Mouse (Mus musculus) right cerebral cortex, postnatal 10 days (tissue): ENCODE results near the gene Csrp1.

Experiments used
- DNase-seq, 2 experiments: peaks; one replicate each; pipeline ENCODE4 v3.0.0; 2021; ENCODE audit warnings: low spot score in 2 of 2

Gene Csrp1

GRCm38 (mm10) chr1:135719983-135720382, at the start of gene Csrp1:
Gene Csrp1, plus strand, starts transcription at chr1:135720061.
- DNase-seq: no peak

DNA sequence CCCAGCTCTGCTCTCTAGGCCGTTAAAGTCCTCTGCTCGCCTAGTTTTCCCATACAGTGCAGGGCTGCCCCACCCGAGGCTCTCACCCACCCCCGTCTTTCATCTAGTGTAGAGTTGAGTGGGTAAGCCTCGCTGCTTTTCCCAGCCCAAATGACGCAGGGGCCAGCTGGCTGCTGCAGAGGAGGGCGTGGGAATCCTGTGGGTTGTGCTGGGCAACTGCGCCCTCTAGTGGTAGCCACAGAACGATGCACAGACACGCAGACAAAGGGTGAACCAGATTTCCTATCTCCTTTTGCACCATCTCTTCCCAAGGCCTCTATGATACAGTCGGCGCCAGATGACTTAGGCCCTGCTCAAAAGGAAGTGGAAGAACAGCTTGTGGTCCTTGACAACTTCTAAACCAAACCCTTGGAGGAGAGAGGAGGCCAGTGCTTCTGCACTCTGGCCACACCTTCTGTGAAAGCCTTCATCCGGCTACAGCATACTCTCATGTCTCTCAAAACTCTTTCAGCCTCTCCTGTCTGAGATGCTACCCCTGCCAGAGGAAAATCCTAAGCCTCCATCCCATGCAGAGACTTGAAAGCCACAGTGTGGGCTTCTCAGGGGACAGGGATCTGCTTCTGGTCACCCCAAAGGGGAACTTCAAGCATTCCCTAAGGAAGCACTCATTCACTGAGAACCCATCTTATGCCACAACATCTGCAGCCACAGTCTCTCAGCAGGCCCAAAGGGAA, 49.3 kb upstream of the Csrp1 start:
- DNase-seq: peak; percentile 94

DNA sequence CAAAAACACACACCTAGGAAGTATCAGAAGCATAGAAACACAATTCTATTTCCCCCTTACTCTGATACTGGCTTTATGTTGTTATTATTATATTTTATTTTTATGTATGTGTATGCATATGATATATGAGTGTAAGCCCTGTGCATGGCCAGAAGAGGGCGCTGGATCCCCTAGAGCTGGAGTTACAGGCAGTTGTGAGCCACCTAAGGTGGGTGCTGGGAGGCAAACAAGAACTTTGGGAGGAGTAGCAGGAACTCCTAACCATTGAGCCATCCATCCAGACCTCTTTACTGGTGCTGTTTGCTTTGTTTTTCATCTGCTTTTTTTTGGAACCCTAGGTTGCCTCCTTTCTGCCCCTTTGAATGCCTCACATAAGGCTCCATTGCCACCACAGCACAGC, 48.5 kb upstream of the Csrp1 start:
- no peak for DNase-seq

DNA sequence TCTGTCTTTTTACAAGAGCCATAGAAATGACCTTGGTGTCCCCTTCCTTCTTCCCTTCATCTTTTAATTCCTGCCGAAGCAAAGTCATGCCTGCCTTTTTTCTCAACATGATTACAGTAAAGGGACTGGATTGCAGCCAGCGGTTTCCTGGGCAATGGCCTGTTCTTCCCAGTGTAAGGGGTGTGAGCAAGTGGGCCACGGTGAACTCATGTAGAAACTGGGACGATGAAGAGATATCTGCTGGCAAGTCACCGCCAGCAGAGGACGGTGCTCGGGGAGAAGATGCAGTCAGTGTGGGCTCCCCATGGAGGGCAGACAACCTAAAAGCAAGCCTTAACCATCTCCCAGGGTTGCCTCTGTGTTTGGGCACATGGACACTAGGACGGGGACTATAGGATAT, 47.9 kb upstream of the Csrp1 start:
- DNase-seq: peak in 1 of 2 experiments; percentile 57

GRCm38 (mm10) chr1:135672374-135672773, 47.5 kb upstream of the Csrp1 start:
- DNase-seq: no peak

GRCm38 (mm10) chr1:135673423-135673822, 46.4 kb upstream of the Csrp1 start:
- DNase-seq: no peak

- no peak for DNase-seq
Measured at GRCm38 (mm10) chr1:135675449-135676129, 44.3 kb upstream of the Csrp1 start.

- DNase-seq: no peak
Measured at GRCm38 (mm10) chr1:135676247-135676646, 43.6 kb upstream of the Csrp1 start.

DNA sequence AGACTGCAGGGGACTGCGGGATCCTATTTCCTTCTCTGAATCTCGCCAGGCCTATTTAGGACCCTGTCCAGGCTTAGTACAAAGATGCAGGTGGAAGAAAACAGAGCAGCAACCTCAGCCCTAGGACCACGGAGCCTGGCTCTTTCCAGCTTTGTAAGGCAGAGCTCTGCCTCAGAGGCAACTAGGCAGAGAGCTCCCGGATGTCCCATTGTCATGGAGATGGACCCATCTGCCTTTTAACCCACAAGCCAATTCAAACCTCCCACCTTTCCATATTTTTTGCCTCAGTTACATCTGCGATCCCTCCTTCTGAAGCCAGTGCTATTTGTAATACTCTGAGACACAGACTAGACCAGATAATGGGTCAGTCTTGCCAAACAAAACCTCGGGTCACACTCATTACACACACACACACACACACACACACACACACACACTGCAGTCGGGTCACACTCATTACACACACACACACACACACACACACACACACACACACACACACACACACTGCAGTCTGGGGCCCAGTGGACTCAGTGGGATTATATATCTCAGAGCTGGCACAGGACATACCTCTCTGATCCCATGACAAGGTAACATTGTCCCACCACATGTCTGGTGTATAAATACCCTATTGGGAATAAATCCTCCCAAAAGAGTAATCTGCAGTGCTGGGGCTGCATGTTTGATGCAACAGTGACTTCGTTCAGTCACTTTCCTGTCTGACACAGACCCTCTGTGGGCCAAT, 42.8 kb upstream of the Csrp1 start:
- DNase-seq: no peak

- DNase-seq: no peak
Measured at GRCm38 (mm10) chr1:135678145-135678544, 41.7 kb upstream of the Csrp1 start.

DNA sequence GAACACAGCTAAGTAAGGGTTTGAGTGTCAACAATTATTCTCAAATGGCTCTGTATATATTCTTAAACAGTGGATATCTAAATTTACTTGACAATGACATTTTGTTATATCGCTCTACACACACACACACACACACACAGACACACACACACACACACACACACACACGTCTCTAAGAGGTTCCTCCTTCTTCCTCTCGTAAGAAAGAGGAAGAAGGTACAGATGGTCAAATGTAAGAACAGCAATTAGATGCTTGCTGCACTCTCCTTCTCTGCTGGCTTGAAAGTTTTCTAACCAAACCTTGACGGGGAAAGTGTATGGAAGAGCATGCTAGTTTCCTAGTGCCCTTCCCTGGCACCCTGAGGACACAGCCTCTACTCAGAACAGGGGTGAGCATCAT, 39.1 kb upstream of the Csrp1 start:
- DNase-seq: no peak

- DNase-seq: no peak
Measured at GRCm38 (mm10) chr1:135681122-135681521, 38.7 kb upstream of the Csrp1 start.

- DNase-seq: no peak
Measured at GRCm38 (mm10) chr1:135684895-135685294, 35.0 kb upstream of the Csrp1 start.

DNA sequence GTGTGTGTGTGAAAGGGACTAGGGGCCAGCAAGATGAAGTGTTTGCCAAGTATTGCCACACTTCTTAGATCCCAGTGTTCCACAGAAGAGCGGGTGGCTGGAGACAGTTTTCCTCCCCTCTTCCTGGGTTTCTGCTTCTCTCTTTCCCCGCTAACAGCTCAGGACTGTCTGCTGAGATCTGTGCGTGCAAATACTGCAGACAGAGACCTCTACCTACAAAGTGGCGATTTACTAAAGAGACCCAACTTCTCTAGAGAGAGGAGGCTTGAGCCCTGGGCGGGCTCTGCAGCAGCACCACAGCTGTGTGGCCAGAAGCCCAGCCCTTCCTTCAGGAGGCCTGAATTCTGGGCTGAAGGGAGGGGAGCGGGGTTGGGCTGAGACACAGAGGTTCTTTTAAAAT, 34.5 kb upstream of the Csrp1 start:
- DNase-seq: no peak

- peak; percentile 57 to 67 for DNase-seq
Measured at GRCm38 (mm10) chr1:135686792-135687510, 32.9 kb upstream of the Csrp1 start.

GRCm38 (mm10) chr1:135687771-135688492, 31.9 kb upstream of the Csrp1 start:
- peak; percentile 55 to 70 for DNase-seq

DNA sequence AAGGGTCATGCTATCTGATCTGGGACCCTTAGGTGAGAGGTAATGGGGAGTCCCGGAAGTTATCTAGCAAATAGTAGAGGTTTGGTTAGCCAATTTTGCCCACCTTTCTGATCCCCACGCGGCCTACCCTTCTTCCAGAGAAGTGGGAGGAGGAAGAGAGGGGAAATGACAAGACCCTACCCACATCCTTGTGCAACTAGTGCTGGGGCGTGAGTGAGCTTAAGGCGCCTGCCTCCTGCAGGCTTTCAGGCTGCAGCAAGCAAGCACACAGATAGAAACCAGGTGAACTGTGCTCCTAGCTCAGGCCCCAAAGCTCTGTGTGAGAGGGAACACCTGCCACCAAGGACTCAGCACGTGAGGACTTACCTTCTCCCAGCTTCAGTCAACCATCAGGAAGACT, 31.2 kb upstream of the Csrp1 start:
- DNase-seq: no peak

GRCm38 (mm10) chr1:135690784-135691416, 29.0 kb upstream of the Csrp1 start:
- DNase-seq: no peak

DNA sequence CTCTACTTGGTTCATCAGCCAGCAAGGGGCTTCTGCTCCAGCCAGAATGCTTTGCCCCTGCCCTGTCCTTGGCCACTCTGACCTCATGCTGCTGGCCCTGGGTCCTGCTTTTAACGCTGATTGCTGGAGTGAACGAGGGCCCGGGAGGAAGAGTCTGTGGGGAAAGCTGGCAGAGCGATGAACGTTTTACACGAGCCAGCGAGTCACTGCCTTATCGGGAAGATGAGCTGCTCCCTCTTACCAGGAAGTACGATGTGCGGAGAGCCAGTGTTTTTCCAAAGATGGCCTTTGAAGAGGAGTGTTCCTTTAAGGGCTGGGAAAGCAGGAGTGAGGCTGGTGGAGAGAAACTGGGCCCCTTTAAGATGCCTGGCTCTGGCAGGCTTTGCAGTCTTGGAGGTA, 28.4 kb upstream of the Csrp1 start:
- DNase-seq: no peak

DNA sequence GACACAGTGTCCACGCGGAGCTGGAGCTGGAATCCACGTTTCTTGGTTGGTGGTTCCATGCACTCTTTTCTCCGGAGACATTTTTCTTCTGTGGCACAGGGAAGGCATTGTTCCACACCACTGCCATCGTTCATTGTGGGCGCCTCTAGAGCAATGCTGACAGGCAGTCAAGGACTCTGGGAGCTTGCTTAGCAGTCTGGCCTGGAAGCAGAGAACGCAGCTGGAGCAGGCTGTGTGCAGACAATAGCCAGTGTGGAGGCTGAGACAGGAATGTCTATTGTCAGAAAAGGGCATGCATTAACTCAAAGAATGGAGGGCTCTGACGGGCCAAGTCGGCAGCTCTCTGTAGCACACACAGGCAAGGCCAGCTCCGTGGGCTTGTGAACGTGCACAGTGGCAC, 25.7 kb upstream of the Csrp1 start:
- DNase-seq: no peak

GRCm38 (mm10) chr1:135697462-135697861, 22.4 kb upstream of the Csrp1 start:
- no peak for DNase-seq
